Mouse (Mus musculus): ENCODE results near the gene Daam2. TPM values are rescaled to one million over a fixed set of nuclear protein-coding genes. Genes with fewer than 3 reads are reported as not detected.
A peak's percentile ranks its signal among the peaks of the same experiment; 100 is the strongest.
"Not testable (repeated sequence)": the region's sequence is repeated elsewhere in the genome, so short reads cannot be mapped to it uniquely, and the experiment has no call there.

Daam2 gene
- polyA plus RNA-seq, 1 experiment from 2014 or later: 6.1 TPM

DNA sequence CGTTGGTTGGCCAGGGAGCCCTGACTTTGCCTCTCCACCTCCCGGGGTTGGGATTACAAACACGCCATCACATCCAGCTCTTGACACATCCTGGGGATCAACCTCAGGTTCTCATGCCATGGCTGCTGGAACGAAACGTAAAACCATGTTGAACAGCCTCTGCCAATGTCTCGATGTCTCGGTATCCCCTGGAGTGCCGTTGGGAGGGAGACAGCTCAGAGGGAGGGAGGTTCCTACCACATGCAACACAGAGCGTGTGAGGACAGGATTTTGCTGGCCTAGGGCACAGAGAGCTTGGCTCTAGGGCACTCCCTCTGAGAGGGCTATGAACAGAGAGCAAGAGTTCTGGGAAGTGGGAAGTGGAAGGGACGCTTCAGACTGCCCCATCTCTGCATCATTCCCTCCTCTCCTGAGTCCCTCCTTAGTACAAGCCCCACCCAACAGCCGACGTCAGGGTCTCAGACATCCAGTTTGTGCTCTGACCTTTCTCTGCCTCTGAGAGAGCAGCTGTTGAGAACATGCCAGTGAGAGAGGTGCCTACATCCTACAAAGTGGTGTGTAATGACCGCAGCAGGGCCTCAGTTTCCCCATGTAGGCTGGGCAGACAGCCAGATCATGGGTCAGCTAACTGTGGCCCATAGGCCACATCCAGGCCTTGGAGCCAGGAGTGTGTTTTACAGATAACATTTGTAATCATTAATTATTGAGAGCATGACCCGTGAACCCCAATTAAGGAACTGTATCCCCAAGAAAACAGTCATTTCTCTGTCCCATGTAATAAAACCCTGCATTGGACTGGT is 123.6 kb downstream of the Daam2 start:
- ATAC-seq (replicated peaks; ENCODE audit: low FRiP score, low TSS enrichment, low read depth): peak; percentile 58; the same call in 1 of the 2 replicates
- no peak for DNase-seq (ENCODE audit: low spot score)
- Histone ChIP-seq H3K27ac (ENCODE audit: low read depth) (no peak overlapping the region), H3K27me3 (replicated peaks; ENCODE audit: control insufficient read depth, insufficient read depth, low read length) (no peaks in the 10 kb centered on the region), H3K4me2 (ENCODE audit: low read length) (no peak overlapping the region), H3K9ac (ENCODE audit: low read length) (no peak overlapping the region), H3K4me1 (replicated peaks; ENCODE audit: control insufficient read depth, insufficient read depth, low read length) (0 out of 2 replicates have a peak, but pooled peaks cover 5% of the 10 kb centered on the region), H3K9me3 (ENCODE audit: control insufficient read depth, low read length) (no peaks in the 10 kb centered on the region), H3K36me3 (ENCODE audit: control insufficient read depth, insufficient read depth, low read length) (peaks cover 29% of the 10 kb centered on the region), H3K4me3 (ENCODE audit: low read depth, low read length) (no peak overlapping the region)
- WGBS: 60% methylated on average over 14 of the region's 14 CpGs

DNA sequence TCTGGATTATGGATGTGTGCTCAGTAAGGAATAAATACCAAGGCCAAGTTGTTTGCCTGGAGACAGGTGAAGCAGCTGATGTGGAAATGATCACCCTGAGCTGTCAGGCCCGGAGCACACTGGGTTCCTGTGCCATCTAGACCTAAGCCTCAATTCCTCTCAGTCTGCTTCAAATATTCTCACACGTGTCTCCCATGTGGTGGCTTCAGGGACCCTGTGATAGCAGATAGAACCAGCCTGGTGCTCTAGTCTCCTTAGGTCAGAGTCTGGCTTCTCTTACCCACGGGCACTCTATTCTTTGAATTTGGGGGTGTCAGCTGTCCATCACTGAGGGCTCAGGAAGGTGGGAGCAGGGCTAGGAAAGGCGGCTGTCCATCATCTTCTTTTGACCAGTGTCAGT is 124.4 kb downstream of the Daam2 start:
- Histone ChIP-seq H3K27me3 (replicated peaks; ENCODE audit: control insufficient read depth, insufficient read depth, low read length) (no peaks in the 10 kb centered on the region), H3K36me3 (ENCODE audit: control insufficient read depth, insufficient read depth, low read length) (peaks cover 37% of the 10 kb centered on the region), H3K27ac (ENCODE audit: low read depth) (no peak overlapping the region), H3K4me3 (ENCODE audit: low read depth, low read length) (no peak overlapping the region), H3K9ac (ENCODE audit: low read length) (no peak overlapping the region), H3K9me3 (ENCODE audit: control insufficient read depth, low read length) (no peaks in the 10 kb centered on the region), H3K4me2 (ENCODE audit: low read length) (no peak overlapping the region), H3K4me1 (replicated peaks; ENCODE audit: control insufficient read depth, insufficient read depth, low read length) (0 out of 2 replicates have a peak, but pooled peaks cover 5% of the 10 kb centered on the region)
- DNase-seq (ENCODE audit: low spot score) (no peak), ATAC-seq (replicated peaks; ENCODE audit: low FRiP score, low TSS enrichment, low read depth) (no peak)
- 74% methylated on average over 4 of the region's 4 CpGs for WGBS

DNA sequence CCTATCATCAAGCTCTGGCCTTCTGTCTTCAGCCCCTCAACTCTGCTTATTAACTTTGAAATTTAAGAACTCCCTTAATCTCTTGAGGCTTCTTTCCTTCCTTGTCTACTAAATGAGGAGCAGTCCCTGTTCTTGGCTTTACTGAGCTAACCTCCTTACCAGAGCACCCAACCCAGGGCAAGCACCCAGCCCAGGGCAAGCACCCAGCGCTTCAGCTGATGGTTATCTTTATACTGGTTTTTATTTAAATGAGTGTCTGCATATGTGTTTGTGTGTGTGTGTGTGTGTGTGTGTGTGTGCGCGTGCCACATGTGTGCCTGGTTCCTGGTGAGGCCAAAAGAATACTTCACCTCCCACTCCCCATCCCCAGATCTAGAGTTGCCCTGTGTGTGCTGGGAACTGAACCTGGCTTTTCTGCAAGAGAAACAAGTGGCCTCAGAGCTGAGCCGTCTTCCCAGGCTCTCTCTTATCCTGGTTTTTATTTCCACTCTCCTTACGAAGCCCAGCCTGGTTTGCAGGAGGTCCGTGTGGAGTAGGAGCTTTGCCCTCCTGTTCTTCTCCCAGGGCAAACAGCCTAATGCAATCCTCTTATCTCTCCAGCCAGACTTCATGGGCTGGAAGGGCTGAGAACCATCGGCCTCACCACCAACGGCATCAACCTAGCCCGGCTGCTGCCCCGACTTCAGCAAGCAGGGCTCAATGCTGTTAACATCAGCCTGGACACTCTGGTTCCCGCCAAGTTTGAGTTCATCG is 125.1 kb downstream of the Daam2 start:
- Histone ChIP-seq H3K4me1 (replicated peaks; ENCODE audit: control insufficient read depth, insufficient read depth, low read length) (0 out of 2 replicates have a peak, but pooled peaks cover 5% of the 10 kb centered on the region), H3K27me3 (replicated peaks; ENCODE audit: control insufficient read depth, insufficient read depth, low read length) (no peaks in the 10 kb centered on the region), H3K9me3 (ENCODE audit: control insufficient read depth, low read length) (no peaks in the 10 kb centered on the region), H3K36me3 (ENCODE audit: control insufficient read depth, insufficient read depth, low read length) (peaks cover 38% of the 10 kb centered on the region), H3K27ac (ENCODE audit: low read depth) (no peak overlapping the region), H3K9ac (ENCODE audit: low read length) (no peak overlapping the region), H3K4me2 (ENCODE audit: low read length) (no peak overlapping the region), H3K4me3 (ENCODE audit: low read depth, low read length) (no peak overlapping the region)
- DNase-seq (ENCODE audit: low spot score) (no peak), ATAC-seq (replicated peaks; ENCODE audit: low FRiP score, low TSS enrichment, low read depth) (no peak)
- 64% methylated on average over 12 of the region's 12 CpGs for WGBS

DNA sequence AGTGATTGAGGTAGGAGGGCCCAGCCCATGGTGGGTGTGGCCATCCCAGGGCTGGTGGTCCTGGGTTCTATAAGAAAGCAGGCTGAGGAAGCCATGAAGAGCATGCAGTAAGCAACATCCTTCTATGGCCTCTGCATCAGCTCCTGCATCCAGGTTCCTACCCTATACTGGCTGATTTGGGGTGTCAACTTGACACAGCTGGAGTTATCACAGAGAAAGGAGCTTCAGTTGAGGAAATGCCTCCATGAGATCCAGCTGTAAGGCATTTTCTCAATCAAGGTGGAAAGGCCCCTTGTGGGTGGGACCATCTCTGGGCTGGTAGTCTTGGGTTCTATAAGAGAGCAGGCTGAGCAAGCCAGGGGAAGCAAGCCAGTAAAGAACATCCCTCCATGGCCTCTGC is 126.8 kb downstream of the Daam2 start:
- not testable (repeated sequence) for H3K27me3 ChIP-seq (replicated peaks; ENCODE audit: control insufficient read depth, insufficient read depth, low read length); H3K9ac ChIP-seq (ENCODE audit: low read length); H3K4me1 ChIP-seq (replicated peaks; ENCODE audit: control insufficient read depth, insufficient read depth, low read length); ATAC-seq (replicated peaks; ENCODE audit: low FRiP score, low TSS enrichment, low read depth); DNase-seq (ENCODE audit: low spot score); H3K4me2 ChIP-seq (ENCODE audit: low read length); H3K9me3 ChIP-seq (ENCODE audit: control insufficient read depth, low read length); H3K4me3 ChIP-seq (ENCODE audit: low read depth, low read length); H3K27ac ChIP-seq (ENCODE audit: low read depth)
- peaks cover 47% of the 10 kb centered on the region for H3K36me3 ChIP-seq (ENCODE audit: control insufficient read depth, insufficient read depth, low read length)

DNA sequence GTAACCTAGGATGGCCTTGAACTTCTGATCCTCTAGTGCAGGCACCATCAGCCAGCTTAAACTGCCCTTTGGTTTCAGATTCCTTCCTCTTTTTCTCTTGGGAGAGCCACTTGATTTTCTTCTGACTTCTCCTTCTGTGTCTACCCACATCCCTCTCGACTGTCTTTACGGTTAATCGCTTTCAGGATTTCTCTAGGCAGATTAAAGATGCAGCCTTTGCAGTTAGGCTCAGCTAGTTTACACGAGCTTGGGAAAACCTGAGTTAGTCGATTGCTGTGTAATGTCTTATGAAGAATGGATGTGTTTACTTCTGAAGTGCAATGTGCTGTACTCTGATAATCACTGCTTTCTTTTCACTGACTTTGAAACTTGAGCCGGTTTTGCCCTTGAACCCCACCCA is 127.5 kb downstream of the Daam2 start:
- ATAC-seq (replicated peaks; ENCODE audit: low FRiP score, low TSS enrichment, low read depth) (no peak), DNase-seq (ENCODE audit: low spot score) (no peak)
- H3K9me3 ChIP-seq (ENCODE audit: control insufficient read depth, low read length): no peaks in the 10 kb centered on the region
- peaks cover 5% of the 10 kb centered on the region; the same call in 1 of the 2 replicates for H3K4me1 ChIP-seq (replicated peaks; ENCODE audit: control insufficient read depth, insufficient read depth, low read length)
- H3K9ac ChIP-seq (ENCODE audit: low read length): no peak overlapping the region
- 73% methylated on average over 6 of the region's 6 CpGs for WGBS
- no peak overlapping the region for H3K4me2 ChIP-seq (ENCODE audit: low read length)
- no peak overlapping the region for H3K4me3 ChIP-seq (ENCODE audit: low read depth, low read length)
- peaks cover 47% of the 10 kb centered on the region for H3K36me3 ChIP-seq (ENCODE audit: control insufficient read depth, insufficient read depth, low read length)
- H3K27me3 ChIP-seq (replicated peaks; ENCODE audit: control insufficient read depth, insufficient read depth, low read length): no peaks in the 10 kb centered on the region
- H3K27ac ChIP-seq (ENCODE audit: low read depth): no peak overlapping the region

DNA sequence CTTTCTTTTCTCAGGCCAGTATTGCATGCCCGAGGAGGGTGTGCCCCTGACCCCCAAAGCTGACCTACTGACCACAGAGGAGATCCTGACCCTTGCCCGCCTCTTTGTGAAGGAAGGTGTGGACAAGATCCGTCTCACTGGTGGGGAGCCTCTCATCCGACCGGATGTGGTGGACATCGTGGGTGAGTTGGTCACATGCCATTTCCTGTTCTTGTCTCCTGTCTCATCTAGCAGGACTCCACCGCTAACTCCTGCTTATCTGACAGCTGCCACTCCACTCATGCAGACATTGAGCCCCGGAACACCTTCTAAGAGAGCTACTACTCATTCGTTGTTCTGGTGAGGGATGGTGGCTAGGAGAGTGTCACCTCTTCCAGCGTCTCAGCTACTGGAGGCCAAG is 129.1 kb downstream of the Daam2 start:
- peaks cover 40% of the 10 kb centered on the region for H3K36me3 ChIP-seq (ENCODE audit: control insufficient read depth, insufficient read depth, low read length)
- ATAC-seq (replicated peaks; ENCODE audit: low FRiP score, low TSS enrichment, low read depth): no peak
- WGBS: 94% methylated on average over 10 of the region's 10 CpGs

DNA sequence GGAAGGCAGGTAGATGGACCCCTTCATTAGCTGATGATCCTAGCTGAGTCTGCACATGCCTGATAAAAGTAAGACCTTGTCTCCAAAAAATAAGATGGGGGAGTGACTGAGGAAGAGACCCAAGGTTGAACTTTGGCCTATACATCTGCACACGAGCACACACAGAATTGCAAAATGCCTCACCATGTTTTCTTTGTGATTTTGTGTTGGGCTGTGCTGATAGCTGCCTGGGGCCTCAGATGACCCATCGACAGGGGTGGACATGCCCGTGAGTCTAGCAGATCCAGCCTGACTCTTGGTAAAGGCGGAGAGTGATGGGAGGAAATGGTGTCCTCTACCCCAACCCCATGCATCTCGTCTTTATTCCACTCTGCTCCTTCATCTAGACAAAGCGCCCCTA is 129.9 kb downstream of the Daam2 start:
- H3K4me2 ChIP-seq (ENCODE audit: low read length): no peak overlapping the region
- 74% methylated on average over 6 of the region's 6 CpGs for whole genome bisulfite sequencing
- no peak overlapping the region for H3K27ac ChIP-seq (ENCODE audit: low read depth)
- no peaks in the 10 kb centered on the region for H3K27me3 ChIP-seq (replicated peaks; ENCODE audit: control insufficient read depth, insufficient read depth, low read length)
- DNase-seq (ENCODE audit: low spot score) (no peak), ATAC-seq (replicated peaks; ENCODE audit: low FRiP score, low TSS enrichment, low read depth) (no peak)
- peaks cover 33% of the 10 kb centered on the region for H3K36me3 ChIP-seq (ENCODE audit: control insufficient read depth, insufficient read depth, low read length)
- H3K4me3 ChIP-seq (ENCODE audit: low read depth, low read length): no peak overlapping the region
- peaks cover 14% of the 10 kb centered on the region for H3K4me1 ChIP-seq (replicated peaks; ENCODE audit: control insufficient read depth, insufficient read depth, low read length)
- no peaks in the 10 kb centered on the region for H3K9me3 ChIP-seq (ENCODE audit: control insufficient read depth, low read length)
- no peak overlapping the region for H3K9ac ChIP-seq (ENCODE audit: low read length)

More for the DNA sequence above, 129.1 kb downstream of the Daam2 start:
- Histone ChIP-seq H3K4me2 (ENCODE audit: low read length) (no peak overlapping the region), H3K4me3 (ENCODE audit: low read depth, low read length) (no peak overlapping the region), H3K4me1 (replicated peaks; ENCODE audit: control insufficient read depth, insufficient read depth, low read length) (peaks cover 6% of the 10 kb centered on the region), H3K9me3 (ENCODE audit: control insufficient read depth, low read length) (no peaks in the 10 kb centered on the region), H3K27me3 (replicated peaks; ENCODE audit: control insufficient read depth, insufficient read depth, low read length) (no peaks in the 10 kb centered on the region), H3K27ac (ENCODE audit: low read depth) (no peak overlapping the region), H3K9ac (ENCODE audit: low read length) (no peak overlapping the region)
- no peak for DNase-seq (ENCODE audit: low spot score)

DNA sequence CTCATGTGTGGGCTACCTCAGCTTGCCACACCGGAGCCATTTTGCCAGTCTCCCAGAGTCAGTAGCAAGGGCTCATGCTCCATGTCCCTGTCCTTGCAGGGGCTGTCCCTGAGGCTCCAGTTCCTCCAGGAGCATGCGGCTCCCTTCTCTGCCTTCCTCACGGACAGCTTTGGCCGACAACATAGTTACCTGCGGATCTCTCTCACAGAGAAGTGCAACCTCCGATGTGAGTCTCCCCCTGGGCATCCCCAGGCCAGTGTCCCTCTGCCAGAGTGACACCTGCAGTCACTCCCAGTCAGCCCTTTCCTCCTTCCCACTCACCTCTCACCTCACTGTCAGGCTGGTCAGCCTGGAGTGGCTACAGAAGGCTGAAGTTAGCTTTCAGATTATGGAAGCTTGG is 131.1 kb downstream of the Daam2 start:
- no peak overlapping the region for H3K9ac ChIP-seq (ENCODE audit: low read length)
- peaks cover 19% of the 10 kb centered on the region for H3K4me1 ChIP-seq (replicated peaks; ENCODE audit: control insufficient read depth, insufficient read depth, low read length)
- no peak overlapping the region for H3K4me3 ChIP-seq (ENCODE audit: low read depth, low read length)
- peaks cover 26% of the 10 kb centered on the region for H3K36me3 ChIP-seq (ENCODE audit: control insufficient read depth, insufficient read depth, low read length)
- no peak for ATAC-seq (replicated peaks; ENCODE audit: low FRiP score, low TSS enrichment, low read depth)
- H3K27ac ChIP-seq (ENCODE audit: low read depth): no peak overlapping the region
- no peaks in the 10 kb centered on the region for H3K27me3 ChIP-seq (replicated peaks; ENCODE audit: control insufficient read depth, insufficient read depth, low read length)
- no peaks in the 10 kb centered on the region for H3K9me3 ChIP-seq (ENCODE audit: control insufficient read depth, low read length)
- WGBS: 92% methylated on average over 6 of the region's 6 CpGs
- DNase-seq (ENCODE audit: low spot score): no peak
- H3K4me2 ChIP-seq (ENCODE audit: low read length): no peak overlapping the region

All from intestine, embryonic 14.5 days (tissue).